Mouse (Mus musculus) embryo, embryonic 11 days (tissue): ENCODE data around the gene Ovol1.

Source experiments
- DNase-seq: peaks from one replicate; pipeline ENCODE4 v3.0.0-alpha.2; 2015

Gene Ovol1

GRCm38 (mm10) chr19:5560457-5561041 is at the start of gene Ovol1:
TSS of gene Ovol1 (minus strand) at chr19:5560646.
- peak; percentile 52 for DNase-seq

- DNase-seq: peak; percentile 98
These were observed 49.3 kb upstream of the Ovol1 start, which contains the start of gene Kat5 for GRCm38 (mm10) chr19:5609547-5610404. TSS of gene Kat5 (minus strand) at chr19:5610237.

GRCm38 (mm10) chr19:5609171-5609546 is 48.7 kb upstream of the Ovol1 start:
- no peak for DNase-seq

GRCm38 (mm10) chr19:5608707-5609106 is 48.3 kb upstream of the Ovol1 start:
- no peak for DNase-seq

- no peak for DNase-seq
These were observed 47.4 kb upstream of the Ovol1 start for GRCm38 (mm10) chr19:5607705-5608410.

GRCm38 (mm10) chr19:5606196-5606595 is 45.8 kb upstream of the Ovol1 start:
- peak; percentile 5 for DNase-seq

GRCm38 (mm10) chr19:5605126-5605525 is 44.7 kb upstream of the Ovol1 start:
- DNase-seq: no peak

- no peak for DNase-seq
These were observed 43.2 kb upstream of the Ovol1 start for GRCm38 (mm10) chr19:5603664-5604063.

GRCm38 (mm10) chr19:5601752-5602541 is 41.5 kb upstream of the Ovol1 start, which contains the start of gene Rnaseh2c:
TSS of gene Rnaseh2c (plus strand) at chr19:5601873.
- peak; percentile 91 for DNase-seq

GRCm38 (mm10) chr19:5599224-5599623 is 38.8 kb upstream of the Ovol1 start:
- DNase-seq: no peak

GRCm38 (mm10) chr19:5591888-5592287 is 31.4 kb upstream of the Ovol1 start:
- DNase-seq: no peak

GRCm38 (mm10) chr19:5589159-5589558 is 28.7 kb upstream of the Ovol1 start:
- DNase-seq: no peak

GRCm38 (mm10) chr19:5581995-5582394 is 21.5 kb upstream of the Ovol1 start:
- no peak for DNase-seq

GRCm38 (mm10) chr19:5580776-5581175 is 20.3 kb upstream of the Ovol1 start:
- no peak for DNase-seq

GRCm38 (mm10) chr19:5579971-5580370 is 19.5 kb upstream of the Ovol1 start:
- DNase-seq: no peak

- DNase-seq: no peak
These were observed 14.9 kb upstream of the Ovol1 start for GRCm38 (mm10) chr19:5575336-5575735.

- DNase-seq: no peak
These were observed 12.1 kb upstream of the Ovol1 start for GRCm38 (mm10) chr19:5572331-5573125.

- no peak for DNase-seq
These were observed 11.4 kb upstream of the Ovol1 start for GRCm38 (mm10) chr19:5571831-5572230.

GRCm38 (mm10) chr19:5570353-5571246 is 10.2 kb upstream of the Ovol1 start:
- no peak for DNase-seq

- no peak for DNase-seq
These were observed 9.1 kb upstream of the Ovol1 start for GRCm38 (mm10) chr19:5569521-5569920.
